Mouse (Mus musculus) erythroblast, adult 5-6 weeks (primary cell): ENCODE measurements around the gene Il20ra. TPM values are rescaled to one million over a fixed set of nuclear protein-coding genes. Genes with fewer than 3 reads are reported as not detected.

Experiments
- ATAC-seq: replicated peaks from 2 replicates; pipeline ENCODE4 v1.8.0; 2016; ENCODE audit warnings: moderate number of reproducible peaks, mild to moderate bottlenecking, moderate TSS enrichment, inconsistent platforms; ENCODE audit not compliant: poor library complexity, low FRiP score, severe bottlenecking
- total RNA-seq, 2 experiments: library from RNA; stranded (forward) in 1 of 2; stranded (reverse) in 1 of 2; fragments of 150-400 nt in 1 of 2; fragments of 200-764, 138-1000 nt in 1 of 2; gene quantifications; 2 replicates each; pipeline versions ENCODE4 v1.2.3 to v1.2.4; 2015 to 2017; ENCODE audit warnings: low replicate concordance in 2 of 2

The Il20ra gene
- total RNA-seq, 2 experiments from 2014 or later, result 0.77 TPM; not detected in 1

DNA sequence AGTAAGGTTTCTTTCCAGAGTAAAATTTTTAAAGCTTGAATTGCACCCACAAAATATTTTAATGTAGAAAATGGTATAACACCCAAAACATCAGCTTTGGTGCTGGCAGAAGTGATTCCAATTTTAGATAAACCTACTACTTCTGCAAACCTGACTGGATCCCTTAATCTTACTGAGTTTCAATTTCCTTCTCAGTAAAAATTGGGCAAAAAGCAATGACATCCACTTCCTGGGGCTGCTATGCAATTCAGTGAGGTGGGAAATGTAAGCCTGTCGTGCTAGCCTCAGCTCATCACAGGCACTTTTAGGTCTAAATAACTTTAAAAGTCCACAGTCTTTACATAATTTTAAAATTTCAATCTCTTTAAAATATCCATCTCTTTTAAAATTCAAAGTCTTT, 33.8 kb downstream of the Il20ra start:
- no peak for ATAC-seq

DNA sequence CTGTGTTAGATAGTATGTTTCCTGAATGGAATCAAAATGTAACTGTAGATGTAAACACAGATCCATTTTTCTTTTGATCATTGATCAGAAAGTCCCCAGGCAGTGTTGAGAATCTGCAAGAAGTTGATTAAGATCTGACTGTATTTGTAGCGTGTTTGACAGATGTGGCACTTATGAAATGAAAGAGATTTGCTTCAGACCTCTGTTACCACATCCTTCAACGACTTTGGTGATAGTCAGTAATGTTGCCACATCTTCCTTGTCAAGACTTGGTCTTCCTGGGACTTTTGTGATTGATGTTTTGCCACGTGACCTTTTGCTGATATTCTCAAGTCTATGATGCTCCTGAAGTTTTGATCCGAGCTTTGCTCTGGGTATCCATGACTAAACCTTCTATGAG, 35.3 kb downstream of the Il20ra start:
- ATAC-seq, result no peak

DNA sequence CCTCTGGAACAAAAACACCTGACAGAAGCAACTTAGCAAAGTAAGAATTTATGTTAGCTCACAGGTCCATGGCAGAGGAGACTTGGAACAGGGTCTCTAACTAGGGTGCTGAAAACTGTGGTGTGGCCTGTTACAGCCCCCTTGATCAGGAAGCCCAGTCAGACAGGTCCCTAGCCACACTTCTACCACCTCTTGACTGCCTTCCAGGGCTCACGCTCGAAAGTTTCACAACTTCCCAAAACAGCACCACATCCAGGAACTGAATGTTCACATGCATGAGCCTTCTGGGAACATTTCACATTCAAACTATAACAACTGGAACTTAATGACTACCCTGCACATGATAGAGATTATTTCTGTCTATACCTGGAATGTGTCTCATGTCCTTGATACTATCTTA, 53.1 kb downstream of the Il20ra start:
- ATAC-seq, result no peak

DNA sequence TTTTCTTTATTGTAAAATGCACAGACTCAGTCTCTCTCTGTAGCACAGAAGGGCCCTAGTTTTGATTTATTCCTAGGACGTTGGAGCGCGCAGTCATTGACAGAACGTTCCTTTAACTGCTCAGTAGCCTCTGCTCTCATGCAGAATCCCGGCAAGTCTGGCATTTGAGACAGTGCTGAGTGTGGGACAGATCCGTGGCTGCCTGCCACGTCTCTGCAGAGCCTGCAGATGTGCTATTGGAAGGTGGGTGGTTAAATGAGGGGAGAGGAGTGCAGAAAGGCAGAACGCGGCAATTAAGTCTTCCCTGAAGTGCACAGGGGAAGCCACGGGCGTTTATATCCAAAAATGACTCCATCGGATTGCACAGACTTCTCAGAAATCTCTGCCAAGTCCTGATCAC, 66.7 kb downstream of the Il20ra start:
- no peak for ATAC-seq

DNA sequence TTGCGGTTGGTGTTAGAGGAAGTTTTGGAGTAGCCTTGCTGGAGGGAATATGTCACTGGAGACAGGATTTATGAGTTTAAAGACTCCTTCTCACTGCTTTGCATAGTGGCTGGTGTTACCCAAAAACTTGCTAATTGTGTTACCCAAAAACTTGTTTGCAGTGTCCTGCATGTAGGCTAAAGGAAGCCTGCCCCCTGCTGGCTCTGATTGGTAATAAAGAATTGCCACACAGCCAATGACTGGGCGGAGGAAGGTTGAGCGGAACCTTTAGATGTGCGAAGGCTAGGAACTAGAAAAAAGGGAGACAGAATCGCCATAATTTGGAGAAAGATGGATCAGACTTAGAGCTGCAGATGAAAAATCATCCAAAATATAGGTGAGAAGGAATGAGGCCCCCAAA, 69.0 kb downstream of the Il20ra start:
- ATAC-seq, result no peak

DNA sequence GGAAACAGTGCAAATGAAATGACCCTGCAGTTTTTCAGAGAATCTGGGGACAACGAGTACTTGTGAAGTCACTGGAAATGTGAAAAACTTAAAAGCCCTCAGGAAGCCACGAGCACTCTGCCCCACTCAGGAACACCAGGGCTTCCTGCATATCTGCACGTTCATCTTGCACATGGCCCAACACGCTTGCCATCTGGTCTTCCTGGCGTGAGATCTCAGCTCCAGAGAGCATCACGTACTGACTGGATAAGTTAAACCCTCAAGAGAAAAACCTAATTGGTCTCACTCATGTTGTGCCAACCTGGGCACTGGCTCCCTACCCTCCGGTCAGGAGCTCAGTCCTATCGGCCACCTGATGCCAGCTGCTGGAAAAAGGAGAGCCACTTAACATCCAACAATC, 82.6 kb downstream of the Il20ra start:
- no peak for ATAC-seq

DNA sequence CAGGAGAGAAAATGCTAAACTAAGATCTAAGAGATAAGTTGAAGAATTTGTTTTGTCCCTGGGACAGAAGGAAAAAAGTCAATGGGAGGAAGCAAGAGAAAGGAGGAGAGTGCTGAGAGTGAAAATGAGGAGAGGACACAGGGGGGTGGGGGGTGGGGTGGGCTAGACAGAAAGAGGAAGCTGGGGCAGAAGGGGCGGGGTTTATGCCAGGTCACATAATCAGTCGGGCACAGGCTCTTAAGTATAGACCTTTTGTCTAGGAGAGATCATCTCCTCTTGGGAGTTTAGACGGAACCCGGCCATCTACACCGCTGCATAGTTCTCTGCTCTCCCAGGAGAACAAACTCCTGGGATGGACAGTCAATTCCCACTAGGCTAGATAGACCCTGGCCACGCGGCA, 90.6 kb downstream of the Il20ra start:
- no peak for ATAC-seq

DNA sequence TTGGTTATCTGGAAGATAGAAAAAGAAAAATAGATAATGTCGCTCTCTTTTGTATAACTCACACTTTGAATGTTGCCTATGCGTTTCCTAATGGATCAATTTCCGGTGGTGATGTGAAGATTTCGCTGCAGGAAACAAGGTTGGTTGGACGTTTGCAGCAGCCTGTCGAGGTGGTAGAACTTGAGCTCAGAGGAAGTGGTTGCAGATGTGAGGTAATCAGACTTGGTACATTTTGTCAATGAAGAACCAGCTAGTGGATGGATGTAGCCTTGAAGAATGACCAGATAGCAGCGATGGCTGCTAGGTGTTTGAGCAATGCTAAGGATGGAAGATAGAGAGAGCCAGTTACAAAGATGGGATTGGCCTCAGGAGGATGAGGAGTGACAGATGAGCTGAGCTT, 92.4 kb downstream of the Il20ra start:
- no peak for ATAC-seq

Other genes starting within 250 kb of the Il20ra start
- 92.8 and 102 TPM in 2 replicates for gene Ifngr1, start 120.6 kb upstream of the Il20ra start, total RNA-seq (2015; ENCODE audit: low replicate concordance)
- 62.2 and 70.7 TPM in 2 replicates for gene Ifngr1, start 120.6 kb upstream of the Il20ra start, total RNA-seq (2017; ENCODE audit: low replicate concordance)
- 3.5 TPM in 1 of 2 replicates, not detected in the other for gene Il22ra2, start 90.6 kb upstream of the Il20ra start, total RNA-seq (2015; ENCODE audit: low replicate concordance)
- gene Il22ra2, start 90.6 kb upstream of the Il20ra start, total RNA-seq (2017; ENCODE audit: low replicate concordance), result 0.28 and 1.4 TPM in 2 replicates
- gene Slc35d3, start 138.9 kb downstream of the Il20ra start, total RNA-seq (2015; ENCODE audit: low replicate concordance), result 0.42 TPM in 1 of 2 replicates, not detected in the other
- gene Slc35d3, start 138.9 kb downstream of the Il20ra start, total RNA-seq (2017; ENCODE audit: low replicate concordance), result not detected in 2 replicates
- 4.2 and 6.5 TPM in 2 replicates for gene Pex7, start 195.1 kb downstream of the Il20ra start, total RNA-seq (2015; ENCODE audit: low replicate concordance)
- gene Pex7, start 195.1 kb downstream of the Il20ra start, total RNA-seq (2017; ENCODE audit: low replicate concordance), result 3.3 and 4.2 TPM in 2 replicates
- gene Map3k5, start 221.9 kb downstream of the Il20ra start, total RNA-seq (2015; ENCODE audit: low replicate concordance), result 3.1 and 4.2 TPM in 2 replicates
- gene Map3k5, start 221.9 kb downstream of the Il20ra start, total RNA-seq (2017; ENCODE audit: low replicate concordance), result 4.6 and 8.8 TPM in 2 replicates